Mouse (Mus musculus): ENCODE data around the gene Vwa8.

DNA sequence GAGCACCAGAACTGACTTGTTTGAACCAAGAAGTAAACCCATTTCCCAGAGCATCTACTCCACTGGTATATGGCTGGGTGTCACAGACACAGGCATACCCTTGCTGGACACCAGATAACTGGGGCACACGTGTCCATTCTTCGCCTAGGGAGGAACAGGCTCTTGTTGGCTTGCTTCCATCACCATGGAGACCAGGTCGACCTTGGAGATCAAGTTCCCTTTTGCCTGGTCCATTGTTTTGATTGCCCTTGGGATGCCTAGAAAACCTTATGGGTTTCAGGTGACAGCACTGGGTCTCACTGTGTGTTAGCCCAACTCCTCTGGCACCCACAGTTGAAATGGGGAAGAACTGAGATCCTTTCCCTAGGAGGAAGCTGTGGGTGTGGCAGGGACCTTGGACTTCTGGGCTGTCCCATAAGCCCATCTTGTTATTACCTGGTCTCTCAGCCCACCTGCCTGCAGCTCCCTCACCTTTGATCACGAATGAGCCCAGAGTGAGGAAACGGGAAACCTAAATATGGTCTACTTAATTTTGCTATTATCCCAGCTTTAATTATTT lies 403.0 kb downstream of the Vwa8 start:
- TF ChIP-seq CTCF (IDR thresholded peaks at IDR 0.05; ENCODE audit: control insufficient read depth, insufficient read depth, insufficient read length) (no peak), MYOG (IDR thresholded peaks at IDR 0.05; ENCODE audit: control insufficient read depth, extremely low read depth, insufficient read length) (no peak)
